Mouse (Mus musculus): Measurements from ENCODE around the gene Acp2.

The Acp2 gene

DNA sequence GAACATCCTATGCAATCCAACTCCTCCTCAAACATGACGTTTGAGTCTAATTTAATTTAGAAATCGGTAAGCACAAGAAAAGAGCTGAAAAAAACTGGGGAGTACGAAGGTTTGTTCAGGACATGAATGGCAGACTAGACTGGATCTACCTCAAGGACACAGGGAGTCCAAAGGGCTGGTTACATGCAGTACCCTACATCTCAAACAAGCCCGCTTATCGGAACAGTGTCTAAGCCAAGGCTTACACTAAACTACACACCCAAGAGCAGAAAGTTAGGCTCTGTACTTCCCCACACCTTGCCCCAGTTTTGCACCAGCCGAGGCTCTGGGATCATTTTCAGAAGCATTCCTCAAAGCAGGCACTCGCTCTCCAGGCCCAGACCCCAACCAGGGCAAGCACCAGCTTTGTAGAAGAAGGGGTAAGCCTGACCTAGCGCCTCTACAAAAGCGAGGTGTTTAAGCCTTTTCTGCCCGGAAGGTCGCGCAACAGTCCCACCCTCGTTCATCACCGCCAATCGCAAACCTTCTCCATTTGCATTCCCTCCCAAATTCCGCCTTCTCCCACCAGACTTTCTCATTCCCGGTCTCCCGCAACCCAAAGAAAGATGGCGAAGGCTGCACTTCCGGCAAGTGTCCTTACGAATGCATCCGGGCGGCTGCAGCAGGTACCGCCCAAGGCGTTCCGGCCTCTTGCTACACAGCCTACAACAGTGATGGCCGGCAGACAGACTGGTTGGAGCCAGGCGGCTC lies at the start of gene Acp2, which contains the start of gene Nr1h3:
Acp2 (plus strand) TSS at position 664 of the 750 bp plus-strand sequence.
Nr1h3 (minus strand) TSS at position 613 of the 750 bp plus-strand sequence.
- Histone ChIP-seq H3K36me3 (ENCODE audit: control insufficient read depth, insufficient read depth, low read length, poor library complexity, severe bottlenecking) (peaks cover 2% of the 10 kb centered on the region; the same call in 1 of the 2 replicates), H3K27me3 (ENCODE audit: control insufficient read depth, insufficient read depth, low read length, poor library complexity, severe bottlenecking) (no peaks in the 10 kb centered on the region)
- peak; percentile 91 for DNase-seq (ENCODE audit: low read depth, low spot score)

DNA sequence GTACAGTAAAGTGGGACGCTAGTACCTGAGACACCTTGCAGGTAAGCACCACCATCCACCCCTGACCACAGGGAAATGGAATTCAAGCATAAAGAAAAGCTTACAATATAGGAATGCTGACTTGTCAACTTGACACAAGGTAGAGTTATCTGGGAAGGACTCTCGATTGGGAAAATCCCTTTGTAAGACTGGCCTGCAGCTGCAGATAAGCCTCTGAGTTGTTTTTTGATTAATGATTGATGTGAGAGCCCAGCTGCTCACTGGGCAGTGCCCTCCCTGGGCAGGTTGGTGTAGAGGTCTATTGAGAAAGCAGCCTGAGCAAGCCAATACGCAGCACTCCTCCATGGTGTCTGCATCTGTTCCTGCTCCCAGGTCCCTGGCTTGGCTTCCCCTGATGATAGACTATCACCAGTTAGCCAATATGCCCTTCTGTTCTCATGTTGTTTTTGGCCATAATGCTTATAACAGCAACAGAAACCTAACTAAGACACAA lies 49.8 kb upstream of the Acp2 start:
- no peak for DNase-seq (ENCODE audit: low read depth, low spot score)
- H3K36me3 ChIP-seq (ENCODE audit: control insufficient read depth, insufficient read depth, low read length, poor library complexity, severe bottlenecking): peaks cover 26% of the 10 kb centered on the region
- H3K27me3 ChIP-seq (ENCODE audit: control insufficient read depth, insufficient read depth, low read length, poor library complexity, severe bottlenecking): no peaks in the 10 kb centered on the region

DNA sequence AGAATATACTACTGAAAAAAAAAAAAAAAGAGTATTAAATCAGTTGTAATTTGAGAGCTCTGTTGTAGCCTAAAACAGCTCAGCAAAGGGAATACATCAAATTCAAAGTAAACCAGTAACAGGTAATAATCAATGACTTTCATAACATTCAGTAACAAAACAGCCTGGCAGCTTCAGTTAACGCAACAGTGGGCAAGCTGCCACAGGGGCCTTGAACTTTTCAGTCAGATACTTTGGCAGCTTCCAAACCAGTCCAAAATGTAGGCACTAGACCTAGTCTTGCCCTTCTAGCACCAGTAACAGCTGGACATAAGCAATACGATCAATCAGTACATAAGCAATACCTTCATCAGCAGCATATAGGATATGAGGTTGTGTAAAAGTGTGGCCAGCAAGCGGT lies 48.6 kb upstream of the Acp2 start:
- Histone ChIP-seq H3K27me3 (ENCODE audit: control insufficient read depth, insufficient read depth, low read length, poor library complexity, severe bottlenecking) (no peaks in the 10 kb centered on the region), H3K36me3 (ENCODE audit: control insufficient read depth, insufficient read depth, low read length, poor library complexity, severe bottlenecking) (peaks cover 28% of the 10 kb centered on the region)
- no peak for DNase-seq (ENCODE audit: low read depth, low spot score)

DNA sequence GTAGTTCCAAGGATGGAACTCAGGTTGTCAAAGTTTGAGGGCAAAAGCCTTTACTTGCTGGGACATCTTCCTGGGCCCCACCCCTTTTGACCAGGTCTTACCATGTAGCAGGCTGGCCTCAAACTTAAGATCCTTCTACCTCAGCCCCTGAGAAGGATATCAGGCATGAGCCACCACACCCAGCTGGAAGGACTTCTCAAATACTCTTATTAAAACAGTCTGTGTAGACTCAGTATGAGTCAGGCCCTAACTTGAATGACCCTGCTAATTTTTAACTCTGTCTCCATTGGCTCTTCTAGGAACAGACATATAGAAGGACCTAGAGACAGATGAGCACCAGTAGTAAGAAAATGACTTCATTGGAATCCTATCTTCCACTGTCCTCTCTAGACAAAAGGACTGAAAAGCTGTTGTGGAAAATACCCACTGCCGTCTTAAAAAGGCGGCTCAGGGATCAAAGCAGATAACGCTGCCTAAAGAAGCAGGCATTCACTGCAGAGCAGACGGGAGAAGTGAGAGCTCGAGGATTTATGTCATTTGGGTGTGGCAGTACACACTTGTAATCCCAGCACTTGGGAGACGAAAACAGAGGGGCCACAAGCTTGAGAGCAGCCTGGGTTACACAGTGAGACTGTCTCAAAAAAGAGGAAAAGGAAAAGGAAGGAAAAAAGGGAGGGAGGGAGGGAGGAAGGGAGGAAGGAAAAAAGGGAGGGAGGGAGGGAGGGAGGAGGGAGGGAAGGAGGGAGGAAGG lies 45.5 kb upstream of the Acp2 start:
- no peak for DNase-seq (ENCODE audit: low read depth, low spot score)
- no peaks in the 10 kb centered on the region for H3K27me3 ChIP-seq (ENCODE audit: control insufficient read depth, insufficient read depth, low read length, poor library complexity, severe bottlenecking)
- peaks cover 26% of the 10 kb centered on the region for H3K36me3 ChIP-seq (ENCODE audit: control insufficient read depth, insufficient read depth, low read length, poor library complexity, severe bottlenecking)

DNA sequence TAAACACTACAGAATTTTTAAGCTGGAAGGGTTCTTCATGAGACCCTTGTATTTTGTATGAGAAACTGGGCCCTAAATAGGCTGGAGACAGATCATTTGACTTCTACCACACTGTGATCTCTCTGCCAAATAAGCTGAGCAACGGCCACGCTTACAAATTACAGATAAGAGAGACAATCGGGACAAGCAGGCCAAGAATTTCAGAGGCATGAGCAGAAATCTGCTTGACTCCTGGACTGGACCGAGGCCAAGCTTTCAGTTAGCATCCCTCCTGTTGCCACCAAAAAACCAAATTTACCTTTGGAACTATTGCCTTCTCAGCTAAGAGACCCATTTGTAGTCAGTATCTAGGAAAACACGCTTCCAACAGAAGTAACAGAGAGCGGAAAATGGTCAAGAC lies 42.1 kb upstream of the Acp2 start:
- Histone ChIP-seq H3K36me3 (ENCODE audit: control insufficient read depth, insufficient read depth, low read length, poor library complexity, severe bottlenecking) (peaks cover 23% of the 10 kb centered on the region), H3K27me3 (ENCODE audit: control insufficient read depth, insufficient read depth, low read length, poor library complexity, severe bottlenecking) (no peaks in the 10 kb centered on the region)
- no peak for DNase-seq (ENCODE audit: low read depth, low spot score)

DNA sequence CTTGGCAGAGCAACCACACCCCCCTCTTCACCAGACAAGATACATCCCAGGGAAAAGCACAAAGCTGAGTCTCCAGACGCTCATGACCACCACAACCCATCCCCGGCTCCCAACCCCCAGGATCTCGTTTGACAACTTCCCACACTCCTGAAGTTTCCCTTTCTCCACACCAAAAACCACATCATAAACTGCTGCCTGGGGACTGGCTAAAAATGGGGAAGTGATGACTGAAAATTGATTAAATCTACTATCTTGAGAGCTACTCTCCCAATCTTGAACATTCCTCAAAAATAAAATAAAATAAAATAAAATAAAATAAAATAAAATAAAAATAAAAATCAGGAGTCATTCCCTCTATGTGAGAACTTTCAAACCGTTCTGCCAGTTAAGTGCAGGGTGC lies 39.7 kb upstream of the Acp2 start:
- H3K27me3 ChIP-seq (ENCODE audit: control insufficient read depth, insufficient read depth, low read length, poor library complexity, severe bottlenecking): no peaks in the 10 kb centered on the region
- DNase-seq (ENCODE audit: low read depth, low spot score): no peak

DNA sequence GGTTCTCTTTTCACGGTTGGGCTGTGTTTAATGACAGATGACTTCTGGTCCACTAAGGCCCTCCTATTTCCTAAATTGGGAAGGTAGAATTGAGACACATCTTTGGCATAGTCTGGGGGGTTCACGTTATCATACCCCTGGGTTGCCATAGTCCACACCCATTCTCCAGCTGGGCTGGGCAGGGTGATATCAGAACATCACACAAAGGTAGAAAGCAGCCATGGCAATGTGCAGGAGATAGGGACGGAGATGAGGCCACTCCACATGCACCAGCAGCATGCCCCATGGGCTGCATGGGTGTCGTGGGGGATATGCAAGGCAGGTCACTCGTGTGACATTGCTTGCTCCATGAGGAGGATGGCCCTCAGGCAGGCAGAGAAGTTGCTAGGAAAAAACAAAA lies 39.2 kb upstream of the Acp2 start:
- Histone ChIP-seq H3K36me3 (ENCODE audit: control insufficient read depth, insufficient read depth, low read length, poor library complexity, severe bottlenecking) (peaks cover 16% of the 10 kb centered on the region), H3K27me3 (ENCODE audit: control insufficient read depth, insufficient read depth, low read length, poor library complexity, severe bottlenecking) (no peaks in the 10 kb centered on the region)
- DNase-seq (ENCODE audit: low read depth, low spot score): no peak

More for the DNA sequence above, 39.7 kb upstream of the Acp2 start:
- peaks cover 16% of the 10 kb centered on the region for H3K36me3 ChIP-seq (ENCODE audit: control insufficient read depth, insufficient read depth, low read length, poor library complexity, severe bottlenecking)

DNA sequence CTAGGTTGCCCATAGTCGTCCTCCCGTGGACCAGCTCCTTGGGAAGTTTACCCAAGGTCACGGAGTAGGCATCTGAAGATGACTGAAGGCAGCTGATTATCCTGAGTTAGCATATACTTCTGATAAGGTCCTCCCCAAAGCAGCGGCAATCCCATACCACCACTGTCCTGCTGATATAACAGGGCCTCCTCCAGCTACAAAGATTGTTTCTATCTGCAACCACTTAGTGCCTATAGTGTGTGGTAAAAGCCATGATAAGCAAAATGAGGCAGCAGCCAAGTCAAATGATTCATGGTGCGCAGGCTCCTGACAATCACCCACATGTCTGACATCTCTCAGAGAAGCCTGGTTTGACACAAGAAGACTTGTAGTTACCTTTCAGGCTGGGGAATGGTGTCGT lies 37.7 kb upstream of the Acp2 start:
- no peaks in the 10 kb centered on the region for H3K27me3 ChIP-seq (ENCODE audit: control insufficient read depth, insufficient read depth, low read length, poor library complexity, severe bottlenecking)
- H3K36me3 ChIP-seq (ENCODE audit: control insufficient read depth, insufficient read depth, low read length, poor library complexity, severe bottlenecking): peaks cover 15% of the 10 kb centered on the region
- DNase-seq (ENCODE audit: low read depth, low spot score): no peak

DNA sequence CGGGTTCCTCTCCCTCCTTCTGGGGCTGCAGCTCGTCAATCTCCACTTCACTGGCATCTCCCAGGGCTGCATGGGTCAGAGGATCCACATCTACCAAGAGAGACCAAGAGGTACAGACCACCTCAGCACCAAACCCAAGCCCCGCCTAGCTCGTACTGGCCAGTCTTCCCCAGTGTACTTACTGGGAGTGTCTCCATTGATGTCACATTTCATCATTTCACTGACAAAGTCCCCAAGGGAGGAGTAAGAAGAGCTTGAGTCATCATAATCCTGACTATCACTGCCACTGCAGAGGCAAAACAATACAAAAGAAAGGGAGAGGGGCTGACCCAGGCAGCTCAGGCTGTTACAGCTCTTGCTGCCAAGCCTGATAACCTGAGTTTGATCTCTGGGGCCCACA lies 35.1 kb upstream of the Acp2 start:
- no peak for DNase-seq (ENCODE audit: low read depth, low spot score)
- Histone ChIP-seq H3K36me3 (ENCODE audit: control insufficient read depth, insufficient read depth, low read length, poor library complexity, severe bottlenecking) (peaks cover 16% of the 10 kb centered on the region), H3K27me3 (ENCODE audit: control insufficient read depth, insufficient read depth, low read length, poor library complexity, severe bottlenecking) (no peaks in the 10 kb centered on the region)

DNA sequence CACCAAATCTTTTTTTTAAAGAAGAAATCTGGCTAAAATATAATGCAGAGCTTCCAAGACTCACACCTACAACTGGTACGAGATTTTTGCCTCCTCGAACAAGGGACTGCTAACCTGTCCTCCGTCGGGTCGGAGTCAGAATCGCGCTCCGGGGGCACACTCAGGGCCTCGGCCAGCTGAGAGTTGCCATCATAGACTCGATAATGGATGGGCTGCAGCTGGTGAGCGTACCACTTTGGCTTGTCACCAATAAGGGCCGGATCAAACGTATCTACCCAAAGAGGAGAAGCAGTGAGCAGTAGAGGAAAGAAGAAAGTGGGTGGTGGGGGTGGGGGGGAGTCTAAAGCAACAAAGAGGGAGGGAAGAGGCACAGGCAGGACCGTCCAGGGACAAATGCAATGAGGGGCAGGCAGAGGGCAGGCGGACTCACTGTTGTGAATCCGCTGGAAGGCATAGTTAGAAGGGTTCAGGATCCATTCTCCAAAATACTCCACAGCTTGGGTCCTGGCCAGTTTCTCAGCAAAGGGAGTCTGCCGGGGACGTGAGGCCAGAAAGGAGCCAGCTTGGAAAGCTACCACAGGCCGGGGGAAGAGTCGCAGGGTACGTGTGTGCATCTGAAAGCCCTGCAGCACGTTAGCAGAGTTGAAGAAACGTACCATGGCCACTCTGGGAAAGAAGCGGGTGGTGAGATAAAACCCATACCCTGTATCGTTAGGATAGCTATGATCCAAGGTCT lies 32.9 kb upstream of the Acp2 start:
- no peaks in the 10 kb centered on the region for H3K27me3 ChIP-seq (ENCODE audit: control insufficient read depth, insufficient read depth, low read length, poor library complexity, severe bottlenecking)
- no peak for DNase-seq (ENCODE audit: low read depth, low spot score)
- peaks cover 18% of the 10 kb centered on the region for H3K36me3 ChIP-seq (ENCODE audit: control insufficient read depth, insufficient read depth, low read length, poor library complexity, severe bottlenecking)

DNA sequence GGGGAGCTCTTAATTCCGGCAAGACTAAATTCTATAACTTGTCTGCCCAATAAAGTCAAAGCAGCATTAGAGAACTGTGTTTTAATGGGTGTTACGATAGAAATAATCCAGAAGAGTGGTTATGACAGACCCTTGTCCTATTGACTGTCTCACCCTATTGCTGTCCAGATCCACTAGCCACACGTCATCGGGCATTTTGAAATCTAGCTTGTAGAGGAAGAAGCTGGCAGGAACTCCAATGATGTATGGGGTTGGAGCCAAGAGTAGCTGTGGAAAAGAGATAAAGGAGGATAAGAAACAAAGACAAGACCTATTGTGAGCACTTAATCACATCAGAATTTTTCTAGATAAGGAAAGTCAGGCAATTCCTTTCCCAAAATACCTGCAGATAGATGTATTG lies 27.2 kb upstream of the Acp2 start:
- no peak for DNase-seq (ENCODE audit: low read depth, low spot score)

DNA sequence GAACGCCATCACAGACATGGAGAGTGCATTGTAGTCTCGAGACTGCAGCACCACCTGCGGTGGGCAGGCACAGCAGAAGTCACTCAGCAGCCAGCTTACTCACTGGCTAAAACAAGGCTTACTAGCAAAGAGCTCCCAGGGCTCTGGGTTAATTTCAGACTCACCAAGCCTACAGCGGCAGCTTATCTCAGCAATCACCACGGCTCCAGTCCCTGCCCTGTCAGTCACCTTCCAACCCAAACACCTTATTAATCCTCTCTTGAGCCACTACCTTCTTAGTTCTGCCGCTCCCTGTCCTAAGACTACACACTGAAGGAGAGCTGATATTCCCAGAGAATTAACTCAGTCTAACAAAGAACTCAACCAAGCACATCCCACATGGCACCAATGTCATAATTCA lies 26.5 kb upstream of the Acp2 start:
- peaks cover 21% of the 10 kb centered on the region for H3K36me3 ChIP-seq (ENCODE audit: control insufficient read depth, insufficient read depth, low read length, poor library complexity, severe bottlenecking)
- no peak for DNase-seq (ENCODE audit: low read depth, low spot score)
- H3K27me3 ChIP-seq (ENCODE audit: control insufficient read depth, insufficient read depth, low read length, poor library complexity, severe bottlenecking): no peaks in the 10 kb centered on the region

More for the DNA sequence above, 27.2 kb upstream of the Acp2 start:
- Histone ChIP-seq H3K27me3 (ENCODE audit: control insufficient read depth, insufficient read depth, low read length, poor library complexity, severe bottlenecking) (no peaks in the 10 kb centered on the region), H3K36me3 (ENCODE audit: control insufficient read depth, insufficient read depth, low read length, poor library complexity, severe bottlenecking) (peaks cover 25% of the 10 kb centered on the region)

DNA sequence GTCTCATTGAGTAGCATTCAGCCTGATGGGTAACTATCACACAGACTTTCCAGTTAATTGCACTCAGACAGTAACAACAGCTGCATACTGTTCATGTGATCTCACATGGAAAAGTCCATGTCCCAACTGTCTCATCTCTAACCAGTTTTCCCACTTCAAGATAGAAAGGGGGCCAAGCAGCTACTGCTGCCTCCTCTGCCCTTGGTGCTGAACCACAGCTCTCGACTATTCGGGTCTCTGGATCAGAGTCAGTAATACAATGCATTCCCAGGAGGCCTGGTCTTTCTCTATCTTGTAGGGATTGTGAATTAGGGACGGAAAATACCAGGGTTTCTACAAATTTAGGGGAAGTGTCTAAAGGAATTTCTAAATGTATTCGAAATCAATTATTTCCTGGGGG lies 22.9 kb upstream of the Acp2 start:
- no peak for DNase-seq (ENCODE audit: low read depth, low spot score)
- peaks cover 16% of the 10 kb centered on the region for H3K36me3 ChIP-seq (ENCODE audit: control insufficient read depth, insufficient read depth, low read length, poor library complexity, severe bottlenecking)
- no peaks in the 10 kb centered on the region for H3K27me3 ChIP-seq (ENCODE audit: control insufficient read depth, insufficient read depth, low read length, poor library complexity, severe bottlenecking)

DNA sequence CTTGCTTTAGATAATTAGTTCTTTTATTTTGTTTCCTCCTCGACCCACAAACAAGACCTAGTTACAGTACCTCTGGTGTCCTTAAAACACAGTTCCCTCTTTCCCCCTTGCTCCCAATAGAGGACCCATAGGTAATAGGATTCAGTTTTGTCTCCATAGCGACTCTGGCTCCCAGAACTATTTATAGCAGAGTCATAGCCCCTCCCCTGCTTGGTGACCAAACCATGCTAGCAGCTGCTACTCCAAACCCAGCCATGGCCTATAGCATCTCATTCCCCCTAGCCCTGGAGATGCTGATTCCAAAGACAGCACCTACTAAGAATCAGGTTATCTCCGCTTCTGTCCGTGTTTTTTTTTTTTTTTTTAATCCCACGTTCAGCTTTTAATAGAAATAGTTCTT lies 22.0 kb upstream of the Acp2 start:
- no peak for DNase-seq (ENCODE audit: low read depth, low spot score)
- Histone ChIP-seq H3K27me3 (ENCODE audit: control insufficient read depth, insufficient read depth, low read length, poor library complexity, severe bottlenecking) (no peaks in the 10 kb centered on the region), H3K36me3 (ENCODE audit: control insufficient read depth, insufficient read depth, low read length, poor library complexity, severe bottlenecking) (peaks cover 14% of the 10 kb centered on the region)

DNA sequence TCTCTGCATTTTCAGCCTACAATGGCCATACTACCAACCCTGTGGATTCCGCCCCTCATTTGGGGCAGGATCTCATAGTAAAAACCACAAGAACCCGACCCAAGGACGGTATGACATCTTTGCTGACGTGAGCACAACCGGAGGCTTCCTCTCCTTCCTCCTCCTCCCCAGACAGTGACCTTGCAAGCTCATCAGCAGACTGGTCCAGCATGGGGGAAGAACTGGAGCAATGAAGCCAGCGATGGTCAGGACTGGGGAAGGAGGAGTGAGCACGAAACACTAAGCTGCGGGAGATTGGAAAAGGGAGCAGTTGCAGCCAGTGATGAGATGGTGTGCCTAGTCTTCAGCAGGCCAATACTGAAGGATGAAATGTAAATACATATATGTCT lies 20.7 kb upstream of the Acp2 start:
- peak; percentile 48 for DNase-seq (ENCODE audit: low read depth, low spot score)
- H3K27me3 ChIP-seq (ENCODE audit: control insufficient read depth, insufficient read depth, low read length, poor library complexity, severe bottlenecking): no peaks in the 10 kb centered on the region
- H3K36me3 ChIP-seq (ENCODE audit: control insufficient read depth, insufficient read depth, low read length, poor library complexity, severe bottlenecking): peaks cover 7% of the 10 kb centered on the region

Data from splenic B cell, adult 2 months (primary cell).